Mouse (Mus musculus): ENCODE results near the gene Ybx2.

The Ybx2 gene

DNA sequence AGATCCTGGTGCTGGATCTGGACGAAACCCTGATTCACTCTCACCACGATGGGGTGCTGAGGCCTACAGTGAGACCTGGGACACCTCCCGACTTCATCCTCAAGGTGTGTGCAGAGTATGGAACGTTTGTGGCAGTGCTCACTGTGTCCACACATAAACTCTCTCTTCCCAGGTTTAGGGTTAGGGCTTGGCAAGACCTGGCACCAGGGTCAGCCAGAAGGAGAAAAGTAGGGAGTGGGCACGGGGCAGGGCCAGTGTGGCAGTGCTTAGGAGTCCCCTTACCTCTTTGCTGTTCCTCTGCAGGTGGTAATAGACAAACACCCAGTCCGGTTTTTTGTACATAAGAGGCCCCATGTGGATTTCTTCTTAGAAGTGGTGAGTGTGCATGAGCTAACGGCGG, 48.8 kb downstream of the Ybx2 start:
- DNase-seq (ENCODE audit: inconsistent age in 2 of 2, low spot score in 1 of 2), result no peak

DNA sequence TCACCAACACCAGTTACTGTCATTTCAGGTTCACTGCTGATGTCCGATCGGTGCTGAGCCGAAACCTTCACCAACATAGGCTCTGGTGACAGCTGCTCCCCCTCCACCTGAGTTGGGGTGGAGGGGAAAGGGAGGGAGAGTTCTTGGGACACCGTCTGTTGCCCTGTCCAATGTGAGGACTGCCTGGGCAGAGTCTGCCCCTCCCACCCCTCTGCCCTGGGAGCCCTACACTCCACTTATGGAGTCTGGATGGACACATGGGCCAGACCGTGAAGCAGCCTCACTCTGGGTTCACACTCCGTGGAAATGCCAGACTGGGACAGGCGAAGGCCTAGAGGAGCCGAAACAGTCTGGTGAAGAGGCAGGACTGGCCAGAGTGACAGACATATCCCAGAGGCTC, 54.4 kb downstream of the Ybx2 start:
- peak in 1 of 2 experiments; percentile 54 for DNase-seq (ENCODE audit: inconsistent age in 2 of 2, low spot score in 1 of 2)
